Mouse (Mus musculus) forebrain, postnatal 0 days (tissue): ENCODE measurements at regions not wholly inside any gene's neighbourhood (a gene's known extent, or its start where the extent isn't known, plus 50 kb on each side); places are given as distances from the start of the nearest gene placed in this dataset.

Experiments used
- ATAC-seq: fragments of 200-750 bp; cut with Nextera tagmentation; 2 replicates; pipeline ENCODE4 v1.8.0; 2017; ENCODE audit warnings: mild to moderate bottlenecking, moderate library complexity
- DNase-seq: peaks from one replicate; pipeline ENCODE4 v3.0.0-alpha.2; 2015
- H3K27ac ChIP-seq: fragments of 300-500 bp; sonication (generic); 2 replicates; pipeline ENCODE4 v1.5.1; 2014; ENCODE audit warnings: low read depth, mild to moderate bottlenecking, antibody characterized with exemption, low read length, moderate library complexity, mixed read lengths
- H3K27me3 ChIP-seq: fragments of 300-500 bp; sonication (generic); 2 replicates; pipeline ENCODE4 v1.6.1; 2014; ENCODE audit warnings: mild to moderate bottlenecking, low read length, mixed read lengths; ENCODE audit not compliant: insufficient read depth
- H3K36me3 ChIP-seq: fragments of 300-500 bp; sonication (generic); 2 replicates; pipeline ENCODE4 v1.6.1; 2014; ENCODE audit warnings: mild to moderate bottlenecking, moderate library complexity; ENCODE audit not compliant: insufficient read depth
- H3K4me1 ChIP-seq: fragments of 300-500 bp; sonication (generic); 2 replicates; pipeline ENCODE4 v1.6.1; 2014; ENCODE audit warnings: antibody characterized with exemption; ENCODE audit not compliant: insufficient read depth
- H3K4me2 ChIP-seq: fragments of 300-500 bp; sonication (generic); 2 replicates; pipeline ENCODE4 v1.6.1; 2014; ENCODE audit warnings: low read depth, mild to moderate bottlenecking, moderate library complexity
- H3K4me3 ChIP-seq: fragments of 300-500 bp; sonication (generic); 2 replicates; pipeline ENCODE4 v1.5.1; 2014; ENCODE audit warnings: low read depth, low read length, mixed read lengths
- H3K9ac ChIP-seq: fragments of 300-500 bp; sonication (generic); 2 replicates; pipeline ENCODE4 v1.6.1; 2014; ENCODE audit warnings: mild to moderate bottlenecking
- H3K9me3 ChIP-seq: fragments of 300-500 bp; sonication (generic); 2 replicates; pipeline ENCODE4 v1.6.1; 2016; ENCODE audit warnings: low read length
- CTCF ChIP-seq: sonication (generic); IDR thresholded peaks from 2 replicates; pipeline ENCODE4 v1.5.1; 2016; ENCODE audit warnings: antibody characterized with exemption, control low read depth, low read depth
- WGBS: fragments of 180-500 bp; shearing (Covaris S2); extraction: QIAGEN DNeasy Blood & Tissue Kit; methylation state at CpG from one replicate; pipeline ENCODE4 v1.1.7; 2014; 5-methylcytosine and 5-hydroxymethylcytosine counted together

DNA sequence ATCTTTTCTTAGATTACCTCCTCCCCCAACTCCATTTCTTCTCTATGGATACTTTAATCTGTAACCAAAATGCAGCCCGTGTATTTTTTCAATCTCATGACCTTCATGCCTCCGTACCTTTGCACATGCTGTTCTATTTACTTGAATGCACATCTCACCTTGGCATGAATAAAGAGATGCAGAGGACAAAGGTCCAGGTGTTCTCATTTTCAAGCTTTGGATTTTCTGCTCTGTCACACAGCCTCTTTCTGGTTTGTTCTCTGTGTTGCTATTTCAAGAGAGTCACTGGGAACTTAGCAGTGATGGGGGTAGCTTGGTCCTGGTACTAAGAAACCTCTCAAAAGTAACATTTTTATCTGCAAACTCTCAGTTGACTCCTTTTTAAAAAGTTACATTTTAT is 175.3 kb upstream of the Adgra3 start:
- Histone ChIP-seq H3K9me3 (no peaks in the 10 kb centered on the region), H3K27ac (no peak overlapping the region), H3K9ac (no peak overlapping the region), H3K4me2 (no peak overlapping the region), H3K4me3 (no peak overlapping the region), H3K27me3 (no peaks in the 10 kb centered on the region), H3K36me3 (no peaks in the 10 kb centered on the region), H3K4me1 (no peaks in the 10 kb centered on the region)
- ATAC-seq (no peak), DNase-seq (no peak)
- WGBS = 86% methylated on average over 2 of the region's 2 CpGs
- no peak for TF ChIP-seq CTCF

DNA sequence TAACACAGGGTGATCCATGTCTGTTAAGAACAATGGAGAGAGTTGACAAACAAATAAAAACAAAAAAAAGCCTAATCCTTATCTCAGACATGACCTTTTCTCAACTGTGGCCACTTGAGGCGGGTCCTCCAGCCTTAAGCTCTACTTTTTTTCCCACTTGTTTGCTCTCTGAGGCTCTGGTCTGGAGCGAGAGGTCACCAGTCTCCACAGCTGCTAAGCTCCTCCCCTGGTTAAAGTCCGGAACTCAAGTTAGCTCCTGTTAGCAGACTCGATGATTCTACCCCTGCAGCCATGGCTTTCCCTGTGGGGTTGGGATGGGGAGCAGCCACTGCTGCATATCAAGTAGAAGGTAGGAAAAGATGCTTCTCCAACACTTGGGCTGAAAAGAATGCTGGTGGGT is 158.2 kb upstream of the Adgra3 start:
- Histone ChIP-seq H3K4me1 (no peaks in the 10 kb centered on the region), H3K9ac (no peak overlapping the region), H3K9me3 (no peaks in the 10 kb centered on the region), H3K4me2 (no peak overlapping the region), H3K4me3 (no peak overlapping the region), H3K27me3 (no peaks in the 10 kb centered on the region), H3K27ac (no peak overlapping the region), H3K36me3 (no peaks in the 10 kb centered on the region)
- ATAC-seq (no peak), DNase-seq (no peak)
- no peak for TF ChIP-seq CTCF
- 56% methylated on average over 4 of the region's 4 CpGs for WGBS

DNA sequence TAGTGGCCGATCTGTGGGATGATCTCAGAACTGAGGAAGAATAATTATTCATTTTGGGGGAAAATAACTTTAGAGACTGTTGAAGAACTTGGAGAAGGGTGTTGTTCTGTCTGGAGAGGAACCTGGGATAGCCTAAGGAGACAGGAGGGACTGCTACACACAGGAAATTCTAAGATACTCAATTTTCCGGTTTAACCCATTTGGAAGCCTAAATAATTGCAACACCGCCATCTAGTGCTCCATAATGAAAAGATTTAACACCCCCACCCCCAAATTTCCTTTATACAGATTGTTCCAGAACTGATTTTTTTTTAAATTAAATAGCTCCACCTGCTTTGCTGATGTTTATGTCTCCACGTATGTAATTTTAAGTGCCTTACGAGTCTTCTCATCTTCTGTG is 157.2 kb upstream of the Adgra3 start:
- 47% methylated on average over 5 of the region's 5 CpGs for WGBS
- H3K27me3 ChIP-seq = no peaks in the 10 kb centered on the region
- no peak overlapping the region for H3K4me3 ChIP-seq
- H3K4me1 ChIP-seq = no peaks in the 10 kb centered on the region
- H3K27ac ChIP-seq = no peak overlapping the region
- H3K9me3 ChIP-seq = no peaks in the 10 kb centered on the region
- no peak overlapping the region for H3K9ac ChIP-seq
- no peak overlapping the region for H3K4me2 ChIP-seq
- H3K36me3 ChIP-seq = no peaks in the 10 kb centered on the region
- TF ChIP-seq CTCF = peak; percentile 59
- 0 out of 2 replicates have a peak, but pooled peaks have one; percentile 42 for ATAC-seq
- DNase-seq = peak; percentile 55

DNA sequence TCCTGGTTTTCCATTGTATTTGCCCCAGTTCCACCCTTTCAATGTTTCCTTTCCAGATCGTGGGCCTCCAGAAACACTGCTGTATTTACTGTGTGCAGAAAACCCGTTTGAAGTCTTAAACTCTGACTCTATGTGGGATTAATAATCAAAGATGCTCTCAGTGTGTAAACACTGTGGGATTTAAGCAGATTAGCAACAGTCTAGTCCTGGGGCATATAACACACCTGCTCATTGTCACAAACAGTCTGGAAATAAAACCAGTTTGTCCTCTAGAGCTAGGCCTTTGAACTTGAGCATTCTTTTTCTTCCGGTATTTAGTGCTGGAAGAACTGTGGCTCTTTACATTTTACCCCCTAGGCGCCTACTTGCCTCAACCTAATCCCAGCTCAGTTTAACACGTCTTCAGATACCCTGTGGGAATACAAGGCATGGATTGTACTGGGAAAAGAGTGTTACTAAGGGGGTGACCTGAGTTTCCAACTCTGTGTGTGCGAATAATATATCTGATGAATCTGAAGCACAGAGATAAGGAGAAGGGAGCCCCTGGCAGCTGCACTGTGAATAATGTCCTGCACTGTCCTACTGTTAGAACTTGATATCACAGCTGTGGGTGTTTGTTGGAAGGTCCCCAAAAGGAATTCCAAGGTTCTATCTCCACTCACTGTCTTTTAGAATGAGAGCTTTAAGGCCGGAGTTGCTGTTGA is 143.7 kb upstream of the Adgra3 start:
- no peaks in the 10 kb centered on the region for H3K36me3 ChIP-seq
- TF ChIP-seq CTCF = no peak
- no peak for ATAC-seq
- 57% methylated on average over 7 of the region's 7 CpGs for WGBS
- no peak overlapping the region for H3K9ac ChIP-seq
- no peak for DNase-seq
- H3K27me3 ChIP-seq = no peaks in the 10 kb centered on the region
- no peak overlapping the region for H3K27ac ChIP-seq
- peaks cover 3% of the 10 kb centered on the region; the same call in 1 of the 2 replicates for H3K4me1 ChIP-seq
- H3K9me3 ChIP-seq = no peaks in the 10 kb centered on the region
- no peak overlapping the region for H3K4me2 ChIP-seq
- H3K4me3 ChIP-seq = no peak overlapping the region

DNA sequence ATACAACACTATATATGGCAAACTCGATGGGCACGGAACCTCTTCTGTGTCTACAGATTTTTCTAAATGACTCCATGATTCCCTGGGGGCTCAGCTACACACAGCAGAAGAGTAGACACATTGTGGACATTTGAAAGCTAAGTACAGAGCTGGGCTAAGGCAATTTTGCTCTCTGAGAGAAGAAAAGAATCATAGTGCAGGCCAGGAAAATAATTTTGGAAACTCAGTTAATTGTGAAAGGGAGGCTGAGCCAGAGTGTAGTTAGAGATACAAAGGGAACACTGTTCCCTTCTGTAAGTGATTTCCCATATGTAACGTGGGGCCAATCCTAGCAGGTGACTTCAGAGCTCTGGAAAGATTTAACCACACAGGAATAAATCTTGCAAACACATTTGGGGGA is 137.6 kb upstream of the Adgra3 start:
- no peaks in the 10 kb centered on the region for H3K36me3 ChIP-seq
- DNase-seq = no peak
- ATAC-seq = 0 out of 2 replicates have a peak, but pooled peaks have one; percentile 29

DNA sequence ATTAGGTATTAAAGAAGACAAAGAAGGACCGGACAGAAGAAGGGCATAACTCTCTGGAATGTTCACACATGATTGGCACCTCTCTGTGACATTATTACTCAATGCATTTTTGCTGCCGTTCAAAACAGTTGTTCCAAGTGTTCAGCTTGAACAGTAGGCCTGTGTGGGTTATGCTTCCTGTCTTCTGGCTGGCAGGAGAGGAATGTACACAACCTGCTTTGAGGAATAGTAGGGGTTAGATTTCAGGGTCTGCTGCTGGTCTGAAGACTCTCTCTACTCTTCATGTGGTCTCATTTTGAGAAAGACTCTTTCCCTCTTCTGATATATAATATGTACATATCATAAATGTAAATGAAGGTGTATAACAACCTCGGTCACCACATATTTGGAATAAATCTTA is 137.2 kb upstream of the Adgra3 start:
- Histone ChIP-seq H3K4me3 (no peak overlapping the region), H3K4me2 (no peak overlapping the region), H3K36me3 (no peaks in the 10 kb centered on the region), H3K9ac (no peak overlapping the region), H3K4me1 (peaks cover 4% of the 10 kb centered on the region; the same call in 1 of the 2 replicates), H3K9me3 (no peaks in the 10 kb centered on the region), H3K27me3 (no peaks in the 10 kb centered on the region), H3K27ac (no peak overlapping the region)
- WGBS = 71% methylated on average over 3 of the region's 3 CpGs
- DNase-seq (no peak), ATAC-seq (no peak)
- TF ChIP-seq CTCF = no peak

More for the DNA sequence above, 137.6 kb upstream of the Adgra3 start:
- H3K9ac ChIP-seq = no peak overlapping the region
- H3K27me3 ChIP-seq = no peaks in the 10 kb centered on the region
- H3K4me1 ChIP-seq = peaks cover 4% of the 10 kb centered on the region; the same call in 1 of the 2 replicates
- no peak for TF ChIP-seq CTCF
- H3K27ac ChIP-seq = no peak overlapping the region
- no peak overlapping the region for H3K4me3 ChIP-seq
- H3K4me2 ChIP-seq = no peak overlapping the region
- H3K9me3 ChIP-seq = no peaks in the 10 kb centered on the region
- 62% methylated on average over 3 of the region's 3 CpGs for WGBS

DNA sequence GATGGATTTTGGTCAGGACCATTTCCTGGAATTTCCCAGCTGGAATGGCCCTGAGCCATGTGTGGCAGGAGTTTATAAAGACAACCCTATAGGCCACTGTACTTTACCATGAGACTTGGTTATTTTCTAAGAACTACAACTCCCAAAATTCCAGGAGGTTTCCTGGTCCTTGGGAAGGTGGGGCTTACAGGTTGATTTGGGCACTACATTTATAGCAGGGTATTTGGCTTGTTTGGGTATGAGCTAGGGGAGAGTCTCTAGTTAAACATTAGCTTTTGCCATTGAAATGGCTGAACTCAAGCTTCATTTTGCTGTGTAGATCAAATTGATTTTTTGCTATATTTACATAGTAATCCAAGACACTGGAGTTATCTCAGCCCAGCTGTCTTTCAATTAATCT is 130.6 kb upstream of the Adgra3 start:
- Histone ChIP-seq H3K27me3 (no peaks in the 10 kb centered on the region), H3K27ac (no peak overlapping the region), H3K36me3 (no peaks in the 10 kb centered on the region), H3K4me2 (no peak overlapping the region), H3K9ac (no peak overlapping the region), H3K9me3 (no peaks in the 10 kb centered on the region), H3K4me3 (no peak overlapping the region), H3K4me1 (no peaks in the 10 kb centered on the region)
- TF ChIP-seq CTCF = no peak
- DNase-seq (no peak), ATAC-seq (no peak)
